Mouse (Mus musculus) left cerebral cortex, postnatal 14 days (tissue): ENCODE measurements around the gene Dzank1. TPM values are rescaled to one million over a fixed set of nuclear protein-coding genes. Genes with fewer than 3 reads are reported as not detected.

Experiments
- DNase-seq, 2 experiments: peaks; one replicate each; pipeline ENCODE4 v3.0.0; 2021 to 2022; ENCODE audit warnings: low spot score in 2 of 2, mixed read lengths in 1 of 2
- intact Hi-C: fragments of 180-260 bp; cut with DNase I; formaldehyde crosslinking; loops from one replicate; pipeline ENCODE4 v1.15.1; 2025
- total RNA-seq, 2 experiments: library from RNA; stranded (reverse); gene quantifications; 2 replicates each; pipeline ENCODE4 v1.2.3; 2021

The Dzank1 gene
- total RNA-seq, 2 experiments from 2014 or later = 121 to 134 TPM

GRCm38 (mm10) chr2:144429171-144429570, 98.0 kb downstream of the Dzank1 start:
- intact Hi-C loops = no loop called here
- no peak for DNase-seq

GRCm38 (mm10) chr2:144428659-144429058, 98.6 kb downstream of the Dzank1 start:
- no peak for DNase-seq
- intact Hi-C loops = no loop called here

GRCm38 (mm10) chr2:144427852-144428251, 99.4 kb downstream of the Dzank1 start:
- DNase-seq = no peak
- intact Hi-C loops = no loop called here

- intact Hi-C loops = no loop called here
- no peak for DNase-seq
Measured at GRCm38 (mm10) chr2:144425761-144426160, 101.5 kb downstream of the Dzank1 start.

GRCm38 (mm10) chr2:144422094-144422675, 105.0 kb downstream of the Dzank1 start:
- DNase-seq = no peak
- intact Hi-C loops = no loop called here

Other genes starting within 250 kb of the Dzank1 start
- 1 to 10 TPM; 5.3 to 6.7 TPM for gene Ovol2, start 195.3 kb downstream of the Dzank1 start, total RNA-seq
- 10 to 100 TPM; 32.0 to 33.7 TPM for gene Kat14, start 158.4 kb downstream of the Dzank1 start, total RNA-seq
- gene Pet117, start 158.4 kb downstream of the Dzank1 start, total RNA-seq = 1 to 10 TPM; 4.7 to 9.4 TPM
- gene Polr3f, start 304 bp upstream of the Dzank1 start, total RNA-seq = 10 to 100 TPM; 22.5 to 22.9 TPM
- 10 to 100 TPM; 25.3 to 25.5 TPM for gene Rbbp9, start 23.5 kb upstream of the Dzank1 start, total RNA-seq
- gene Sec23b, start 28.8 kb upstream of the Dzank1 start, total RNA-seq = 10 to 100 TPM; 45.0 to 48.3 TPM
- gene Smim26, start 66.6 kb upstream of the Dzank1 start, total RNA-seq = 10 to 100 TPM; 36.7 to 47.3 TPM
- gene Dtd1, start 72.5 kb upstream of the Dzank1 start, total RNA-seq = 10 to 100 TPM; 54.1 to 58.4 TPM